Mouse (Mus musculus): ENCODE results near the gene AC134908.4. TPM values are rescaled to one million over a fixed set of nuclear protein-coding genes. Genes with fewer than 3 reads are reported as not detected.
"Not testable (repeated sequence)": the region's sequence is repeated elsewhere in the genome, so short reads cannot be mapped to it uniquely, and the experiment has no call there.

AC134908.4 gene
- total RNA-seq, 2 experiments from 2014 or later, result not detected

DNA sequence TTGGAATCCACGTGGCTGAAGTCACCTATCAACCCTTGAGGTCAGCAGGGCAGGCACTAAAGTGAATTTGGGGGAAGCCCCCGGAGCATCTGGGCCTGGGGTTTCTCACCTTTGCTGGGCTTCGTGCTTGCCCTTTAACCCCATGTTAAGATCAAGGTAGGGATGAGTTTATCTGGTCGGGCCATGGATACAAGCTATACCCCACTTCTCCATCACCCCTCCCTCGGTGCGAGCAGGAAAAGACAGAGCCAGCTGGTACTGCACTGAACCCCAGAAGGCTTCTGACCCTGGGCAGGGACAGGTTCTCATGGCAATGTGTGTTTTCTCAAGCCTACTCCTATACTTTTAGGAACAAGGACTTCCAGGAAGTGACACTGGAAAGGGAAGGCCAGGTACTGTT lies 14.1 kb downstream of the AC134908.4 start:
- ATAC-seq (replicated peaks; ENCODE audit: poor library complexity, severe bottlenecking), result no peak

DNA sequence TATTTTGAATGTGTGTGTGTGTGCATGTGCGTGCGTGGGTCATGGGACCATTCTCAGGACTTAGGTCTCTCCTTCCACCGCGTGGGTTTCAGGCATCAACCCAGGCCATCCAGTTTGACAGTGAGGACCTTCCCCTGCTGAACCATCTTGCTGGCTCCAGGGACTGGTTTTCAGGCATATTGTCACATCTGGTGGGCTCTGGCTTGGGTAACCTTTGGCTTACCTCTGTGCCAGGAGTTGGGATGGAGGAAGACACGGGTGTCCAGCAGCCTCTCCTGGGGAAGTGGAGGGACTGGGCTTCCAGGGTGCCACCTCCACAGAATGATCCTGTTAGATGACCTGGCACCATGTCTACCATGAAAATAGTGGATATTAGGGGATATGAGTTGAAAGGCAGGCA lies 17.5 kb downstream of the AC134908.4 start:
- no peak for ATAC-seq (replicated peaks; ENCODE audit: poor library complexity, severe bottlenecking)

DNA sequence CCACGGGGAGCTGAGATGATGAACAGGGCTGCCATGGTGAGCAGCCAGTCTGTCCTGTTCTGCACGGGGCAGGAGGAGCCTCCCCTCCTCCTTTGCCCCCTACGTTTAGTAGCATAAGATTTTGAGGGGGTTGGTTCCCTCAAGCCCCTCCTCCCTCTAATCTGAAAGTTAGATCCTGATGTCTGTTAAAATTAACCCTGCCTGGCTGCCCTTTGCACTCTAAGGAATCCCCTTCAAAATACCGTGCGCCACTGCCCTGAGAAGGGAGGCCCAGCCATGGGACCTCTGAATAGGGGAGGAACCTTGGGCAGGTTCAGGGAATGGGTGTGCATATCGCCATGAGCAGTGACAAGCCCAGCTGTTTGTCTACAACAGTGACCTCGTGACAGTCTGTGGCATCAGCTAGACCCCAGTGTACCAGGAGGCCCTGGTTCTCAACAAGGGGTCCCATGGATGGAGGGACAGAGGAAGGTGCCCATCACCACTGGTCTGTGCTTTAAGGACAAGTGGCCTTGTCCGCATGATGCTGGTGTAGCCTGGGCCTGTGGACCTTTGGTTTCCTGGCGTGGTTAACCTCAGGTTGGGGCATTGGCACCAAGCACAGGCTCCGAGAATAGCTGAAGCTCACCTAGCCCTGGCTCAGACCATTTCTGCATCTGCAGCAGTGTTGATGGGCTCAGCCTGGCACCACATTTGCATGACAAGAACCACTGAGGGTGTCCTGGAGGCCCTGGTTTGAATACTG lies 20.0 kb downstream of the AC134908.4 start:
- ATAC-seq (replicated peaks; ENCODE audit: poor library complexity, severe bottlenecking), result no peak

DNA sequence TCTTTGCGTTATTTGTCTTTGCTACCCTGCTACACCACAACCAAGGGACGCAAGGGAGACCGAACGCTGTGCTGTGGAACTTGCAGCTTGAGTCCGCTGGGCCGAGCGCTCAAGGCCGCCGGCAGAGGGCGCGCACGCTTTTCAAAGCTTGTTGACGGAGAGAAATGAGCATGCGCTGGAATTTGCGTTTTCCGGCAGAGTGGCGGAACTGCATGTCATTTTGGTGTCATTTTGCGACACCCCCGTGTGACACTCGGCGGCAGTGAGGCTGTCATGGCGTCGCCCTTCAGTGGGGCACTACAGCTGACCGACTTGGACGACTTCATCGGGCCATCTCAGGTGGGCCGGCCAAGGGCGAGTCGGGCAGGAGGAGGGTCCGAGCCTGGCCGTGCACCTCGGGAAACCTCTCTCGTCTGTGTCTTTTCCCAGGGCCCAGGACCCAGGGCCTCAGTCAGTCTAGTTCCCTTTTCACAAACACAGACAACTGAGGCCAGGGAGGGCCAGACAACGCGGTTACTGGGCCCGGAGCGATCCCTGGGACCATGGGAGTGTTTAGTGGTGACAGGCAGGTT lies 21.8 kb downstream of the AC134908.4 start, which contains the start of gene Narfl:
Narfl (plus strand) TSS at position 228 of the 572 bp plus-strand sequence.
- ATAC-seq (replicated peaks; ENCODE audit: poor library complexity, severe bottlenecking), result peak; percentile 97

DNA sequence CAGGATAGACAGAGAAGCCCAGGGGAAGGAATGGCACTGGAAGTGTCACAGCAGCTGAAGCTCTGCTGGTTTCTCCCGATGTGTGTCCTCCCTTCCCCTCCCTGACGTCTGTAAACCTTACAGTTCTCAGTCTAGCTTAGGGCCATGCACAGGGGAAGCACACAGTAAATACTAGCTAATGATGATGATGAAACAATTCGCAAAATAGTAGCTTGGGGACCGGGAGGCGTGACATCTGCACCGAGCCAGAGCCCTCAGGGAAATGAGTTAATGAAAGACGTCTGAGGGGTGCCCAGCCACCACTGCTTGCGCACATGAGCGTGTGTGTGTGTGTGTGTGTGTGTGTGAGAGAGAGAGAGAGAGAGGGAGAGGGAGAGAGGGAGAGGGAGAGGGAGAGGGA lies 26.1 kb downstream of the AC134908.4 start:
- no peak for ATAC-seq (replicated peaks; ENCODE audit: poor library complexity, severe bottlenecking)

DNA sequence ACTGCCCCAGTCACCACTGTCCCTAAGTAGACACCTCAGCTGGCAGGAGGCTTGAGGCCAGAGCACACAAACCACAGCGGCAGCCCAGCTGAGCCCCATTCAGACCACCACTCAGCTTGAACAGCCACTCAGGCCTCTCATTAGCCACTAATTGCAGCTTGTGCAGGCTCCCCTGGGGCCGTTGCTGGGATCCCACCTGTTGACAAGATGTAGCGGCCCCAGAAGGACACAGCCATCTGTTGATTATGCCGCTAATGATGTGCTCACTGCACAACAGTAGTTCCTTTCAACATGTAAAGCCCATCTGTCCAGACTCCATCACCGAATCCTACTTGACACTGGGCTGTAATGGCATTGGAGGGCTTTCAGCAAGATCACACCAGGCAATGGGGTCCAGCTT lies 29.6 kb downstream of the AC134908.4 start:
- no peak for ATAC-seq (replicated peaks; ENCODE audit: poor library complexity, severe bottlenecking)

DNA sequence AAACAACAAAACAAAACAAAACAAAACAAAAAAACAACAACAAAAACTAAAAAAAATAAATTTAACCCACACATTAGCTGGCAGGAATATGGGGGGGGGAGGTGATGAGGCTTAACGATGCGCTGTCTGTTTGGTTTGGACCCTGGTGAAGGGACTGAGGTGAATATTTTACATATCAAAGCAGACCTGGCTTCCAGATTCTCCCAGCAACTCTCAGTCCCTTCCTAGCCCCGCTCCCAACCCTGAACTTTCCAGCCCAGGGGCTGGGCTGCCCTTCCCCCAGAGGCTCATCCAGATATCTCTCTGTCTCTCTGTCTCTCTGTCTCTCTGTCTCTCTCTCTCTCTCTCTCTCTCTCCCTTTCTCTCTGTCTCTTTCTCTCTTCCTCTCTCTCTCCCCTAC lies 32.9 kb downstream of the AC134908.4 start:
- ATAC-seq (replicated peaks; ENCODE audit: poor library complexity, severe bottlenecking), result no peak

DNA sequence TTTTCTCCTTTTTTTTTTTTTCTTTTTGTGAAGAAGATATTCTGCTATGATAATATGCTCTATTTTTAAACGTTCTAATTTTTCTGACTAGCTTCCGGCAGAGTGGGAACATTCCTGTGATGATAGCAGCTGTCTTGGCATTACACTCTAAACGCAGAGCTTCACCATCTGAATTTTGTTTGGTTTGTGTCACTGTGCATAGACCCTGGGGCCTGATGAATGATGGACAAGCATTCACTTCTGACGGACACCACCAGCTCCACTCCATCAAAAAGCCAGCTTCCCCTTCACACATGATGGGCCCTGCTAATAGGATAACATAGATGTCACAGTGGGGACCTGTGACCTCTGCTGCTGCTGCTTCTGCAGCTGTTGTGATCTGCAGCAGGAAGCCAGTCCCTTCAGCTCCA lies 33.9 kb downstream of the AC134908.4 start:
- no peak for ATAC-seq (replicated peaks; ENCODE audit: poor library complexity, severe bottlenecking)

DNA sequence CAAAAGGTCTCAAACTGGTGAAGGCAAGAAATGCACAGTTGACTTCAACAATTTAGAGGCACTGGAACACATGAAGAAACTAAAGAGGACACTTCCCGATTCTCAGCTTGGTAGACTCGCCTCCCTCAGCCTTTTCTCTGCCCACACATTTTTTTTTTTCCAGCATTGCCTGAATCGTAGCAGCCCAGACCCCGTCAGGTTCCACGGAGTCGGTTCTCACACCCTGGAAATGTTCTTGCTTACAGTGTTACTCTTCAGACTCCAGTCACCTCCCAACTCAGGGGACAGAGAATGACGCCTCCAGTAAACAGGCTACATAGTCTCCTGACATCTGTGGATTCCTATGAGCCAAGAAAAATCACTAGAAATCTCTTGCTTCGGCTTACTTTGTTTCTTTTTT lies 35.3 kb downstream of the AC134908.4 start:
- no peak for ATAC-seq (replicated peaks; ENCODE audit: poor library complexity, severe bottlenecking)

DNA sequence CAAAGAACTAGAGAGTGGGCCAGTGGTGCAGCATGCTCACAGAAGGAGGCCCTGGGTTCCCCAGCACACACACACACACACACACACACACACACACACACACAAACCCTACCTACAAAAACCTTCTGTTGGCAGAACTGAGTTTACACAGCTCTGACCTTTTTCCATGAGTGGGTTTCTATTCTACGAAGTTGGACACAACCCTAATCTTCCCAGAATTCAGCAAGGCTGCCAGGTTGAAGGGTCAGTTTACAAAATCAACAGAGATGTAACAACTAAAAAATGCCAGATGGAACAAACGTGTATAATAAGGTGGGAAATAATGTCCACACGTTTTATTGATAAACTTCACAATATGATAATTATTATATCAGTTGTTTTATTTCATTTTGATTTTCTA lies 37.8 kb downstream of the AC134908.4 start:
- no peak for ATAC-seq (replicated peaks; ENCODE audit: poor library complexity, severe bottlenecking)

DNA sequence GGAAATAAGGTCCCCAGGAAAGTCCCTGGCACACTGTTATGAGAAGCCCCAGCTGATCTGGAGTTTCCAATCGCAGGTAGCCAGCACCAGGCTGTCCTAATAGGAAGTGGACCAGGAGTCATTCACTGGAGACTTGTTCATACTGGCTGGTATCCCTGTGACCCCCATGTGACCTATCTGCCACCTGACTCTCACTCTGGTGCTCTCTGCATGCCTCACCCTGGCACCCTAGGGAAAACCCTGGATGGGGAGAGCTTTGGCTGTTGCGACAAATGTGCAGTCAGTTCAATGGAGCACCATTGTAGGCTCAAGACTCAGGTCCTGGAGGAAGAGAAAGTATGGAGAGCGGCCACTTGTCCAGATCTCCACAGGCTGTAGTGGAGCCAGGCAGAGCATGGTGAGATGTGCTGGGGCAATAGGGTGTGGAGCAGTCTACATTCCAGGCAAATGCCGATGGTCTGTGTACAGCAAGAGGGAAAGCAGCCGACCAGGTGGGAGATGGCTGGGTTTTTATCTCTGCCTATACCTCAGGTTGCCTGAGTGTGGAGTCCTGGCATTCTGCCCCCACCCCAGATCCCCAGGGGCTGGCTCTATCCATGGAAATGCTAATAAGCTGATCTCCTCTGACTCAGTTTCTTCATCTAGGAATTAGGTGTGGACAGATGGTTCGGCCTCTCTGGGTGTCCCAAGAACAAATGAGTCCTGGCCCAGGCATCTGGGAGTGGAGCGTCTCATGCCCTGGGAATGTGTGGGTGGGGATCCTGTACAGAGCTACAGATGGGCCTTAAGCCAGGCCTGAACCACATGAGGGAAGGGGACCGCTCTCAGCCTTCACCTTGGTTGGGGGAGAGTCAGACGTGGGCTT lies 38.8 kb downstream of the AC134908.4 start:
- no peak for ATAC-seq (replicated peaks; ENCODE audit: poor library complexity, severe bottlenecking)

DNA sequence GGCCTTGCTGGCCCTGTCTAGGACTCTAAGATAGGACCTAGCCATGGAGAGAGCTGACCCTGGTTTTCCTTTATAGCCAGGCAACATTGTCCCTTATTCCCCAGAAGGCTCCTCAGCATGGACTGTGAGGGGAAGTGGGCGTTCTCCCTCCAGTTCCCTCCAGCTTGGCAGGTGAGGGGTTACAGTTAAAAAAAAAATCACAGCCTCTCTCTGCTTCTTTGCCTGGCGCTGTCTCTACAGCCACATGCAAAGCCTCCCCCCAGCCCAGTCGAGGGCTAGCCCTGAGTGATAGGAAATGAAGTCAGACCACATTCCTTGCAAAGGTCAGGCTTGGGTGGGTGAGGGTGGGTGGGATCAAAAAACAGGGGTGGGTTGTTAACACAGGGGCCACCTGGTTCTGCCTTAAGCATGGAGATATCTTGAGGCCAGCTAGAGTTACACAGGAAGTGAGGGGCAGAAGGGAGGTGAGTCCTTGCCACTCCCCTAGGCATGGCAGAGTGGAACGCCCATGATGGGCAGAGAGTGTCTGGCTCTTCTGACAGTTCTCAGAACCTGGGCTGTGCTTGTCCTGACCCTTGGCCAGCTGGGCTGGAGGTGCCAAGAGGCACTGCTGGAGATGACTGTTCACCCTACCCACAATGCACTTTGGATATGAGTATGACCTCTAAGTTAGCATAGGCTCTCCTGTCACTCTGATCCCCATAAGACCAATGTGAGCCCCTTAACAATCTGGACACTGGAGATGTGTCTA lies 39.7 kb downstream of the AC134908.4 start:
- no peak for ATAC-seq (replicated peaks; ENCODE audit: poor library complexity, severe bottlenecking)

DNA sequence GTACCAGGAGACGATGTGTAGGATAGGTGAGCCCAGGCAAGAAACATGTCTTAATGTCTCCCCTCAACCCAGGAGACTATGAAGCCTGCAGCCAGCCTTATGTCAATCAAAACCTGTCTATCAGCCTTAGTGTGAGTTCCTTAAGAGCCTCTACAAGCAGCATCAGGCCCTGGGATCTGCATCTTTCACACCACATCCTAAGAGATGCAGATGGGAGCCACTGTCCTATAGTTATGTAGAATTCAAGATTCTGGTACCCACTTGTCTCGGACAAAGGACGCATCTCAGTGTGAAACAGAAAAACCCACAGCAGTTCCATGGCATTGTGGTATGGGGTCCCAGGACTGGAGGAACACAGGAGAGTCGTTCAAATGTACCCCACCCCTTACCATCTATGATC lies 40.4 kb downstream of the AC134908.4 start:
- ATAC-seq (replicated peaks; ENCODE audit: poor library complexity, severe bottlenecking), result no peak

DNA sequence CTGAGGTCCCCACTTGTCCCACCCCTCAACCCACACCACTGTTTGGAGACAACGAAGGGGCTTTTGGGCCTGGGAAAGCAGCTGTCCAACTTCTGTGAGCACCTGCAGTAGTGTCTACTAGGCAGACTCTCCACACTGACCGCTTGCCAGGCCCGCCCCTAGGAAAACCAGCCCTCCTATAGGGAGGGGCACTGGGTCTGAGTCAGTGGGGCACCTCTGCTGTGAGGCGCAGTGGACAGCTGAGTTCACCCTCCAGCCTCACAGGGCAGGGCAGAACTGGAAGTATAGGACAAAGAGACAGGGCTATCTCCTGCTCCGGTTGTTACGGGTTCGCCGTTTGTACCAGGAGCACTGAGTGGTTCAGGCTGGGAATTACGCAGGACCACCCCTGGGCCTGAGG lies 41.2 kb downstream of the AC134908.4 start, which contains the start of gene Msln:
Msln (minus strand) TSS at position 138 of the 400 bp plus-strand sequence.
- ATAC-seq (replicated peaks; ENCODE audit: poor library complexity, severe bottlenecking), result no peak

DNA sequence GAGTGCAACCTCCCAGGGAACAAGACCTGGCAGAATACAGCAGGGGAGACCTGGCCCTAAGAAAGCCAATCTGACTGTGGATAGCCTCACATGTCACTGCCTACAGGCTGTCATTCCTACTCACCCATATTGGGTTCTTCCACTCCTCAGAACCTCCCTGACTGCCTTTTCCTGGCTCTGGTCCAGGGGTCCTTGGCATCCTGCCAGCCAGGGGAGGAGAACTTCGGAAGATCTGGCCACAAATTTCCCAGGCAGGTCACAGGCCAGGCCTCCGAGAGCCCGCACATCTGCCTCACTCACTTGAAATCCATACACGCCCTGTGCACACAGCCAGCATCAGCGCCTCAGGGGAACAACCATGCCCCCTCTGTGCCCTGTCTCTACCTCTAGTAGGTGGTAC lies 44.0 kb downstream of the AC134908.4 start:
- no peak for ATAC-seq (replicated peaks; ENCODE audit: poor library complexity, severe bottlenecking)

DNA sequence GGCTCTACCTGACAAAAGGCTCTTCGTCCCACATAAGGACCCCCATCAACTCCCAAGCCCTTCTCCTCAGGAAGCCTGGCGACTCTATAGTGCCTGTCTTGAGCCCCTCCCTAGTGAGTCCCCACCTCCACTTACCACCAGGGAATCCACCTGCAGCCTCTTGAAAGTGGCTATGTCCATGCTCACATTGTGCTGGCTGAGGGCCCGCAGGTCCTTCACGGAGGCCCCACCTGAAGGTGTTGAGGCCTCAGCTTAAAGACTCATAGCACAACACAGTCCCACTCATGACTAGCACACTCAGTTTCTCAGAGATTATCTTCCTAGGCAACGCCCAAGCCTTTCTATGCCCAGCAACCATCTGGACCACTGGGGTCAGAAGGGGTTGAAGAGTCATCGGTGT lies 46.1 kb downstream of the AC134908.4 start:
- ATAC-seq (replicated peaks; ENCODE audit: poor library complexity, severe bottlenecking), result no peak

DNA sequence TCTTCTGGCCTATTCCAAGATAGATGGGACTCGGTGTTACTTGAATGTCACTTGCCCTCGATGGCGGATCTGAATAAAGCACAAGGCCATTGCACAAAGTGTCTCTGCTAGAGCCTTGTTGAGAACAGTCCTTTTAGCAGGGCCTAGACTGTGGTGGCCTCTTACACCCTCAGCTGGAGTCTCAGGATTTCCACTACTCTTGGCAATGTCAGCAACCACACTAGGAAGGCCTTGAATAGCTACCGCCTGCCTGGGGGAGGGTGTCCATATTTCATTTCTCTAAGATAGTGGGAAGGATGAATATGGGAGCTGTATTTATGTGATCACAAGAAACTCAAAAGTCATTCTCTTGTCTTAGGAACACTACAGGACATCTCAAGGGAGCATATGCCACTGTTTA lies 47.2 kb downstream of the AC134908.4 start:
- no peak for ATAC-seq (replicated peaks; ENCODE audit: poor library complexity, severe bottlenecking)

DNA sequence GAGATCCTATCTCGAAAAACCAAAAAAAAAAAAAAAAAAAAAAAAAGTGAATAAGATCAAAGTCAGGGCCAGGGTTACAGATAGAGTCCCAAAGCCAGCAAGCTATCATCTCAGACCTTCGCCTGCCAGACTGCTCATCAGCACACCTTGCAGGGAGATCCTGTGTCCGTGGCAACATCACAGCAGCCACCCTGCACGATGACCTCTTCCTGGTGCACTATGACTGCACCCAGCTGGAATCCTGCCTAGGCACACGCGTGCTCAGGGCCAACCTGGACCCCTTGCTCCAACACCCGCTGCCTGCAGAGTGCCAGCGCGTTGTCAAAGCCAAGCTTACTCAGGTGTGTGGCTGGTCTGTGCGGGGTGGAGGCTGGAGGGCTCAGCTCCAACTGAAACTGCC lies 51.1 kb downstream of the AC134908.4 start:
- no peak for ATAC-seq (replicated peaks; ENCODE audit: poor library complexity, severe bottlenecking)

DNA sequence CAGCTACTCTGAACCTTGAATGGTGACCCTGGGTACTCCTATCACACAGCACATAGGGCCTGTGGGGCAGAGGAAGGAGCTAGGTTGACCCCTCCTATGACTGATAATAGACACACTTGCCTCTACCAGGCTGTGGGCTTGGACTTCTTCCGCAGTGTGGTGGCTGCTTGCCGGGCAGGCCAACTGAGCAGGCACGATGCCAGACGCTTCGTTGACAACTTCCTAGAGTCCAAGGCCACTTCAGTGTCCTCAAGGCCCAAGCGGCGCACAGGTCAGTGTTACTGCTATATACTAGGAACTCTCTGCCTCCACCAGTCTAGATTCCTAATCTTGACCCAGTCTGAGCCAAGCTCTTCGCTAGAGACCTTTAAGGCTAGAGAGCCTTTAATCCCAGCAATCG lies 51.6 kb downstream of the AC134908.4 start:
- ATAC-seq (replicated peaks; ENCODE audit: poor library complexity, severe bottlenecking), result no peak

DNA sequence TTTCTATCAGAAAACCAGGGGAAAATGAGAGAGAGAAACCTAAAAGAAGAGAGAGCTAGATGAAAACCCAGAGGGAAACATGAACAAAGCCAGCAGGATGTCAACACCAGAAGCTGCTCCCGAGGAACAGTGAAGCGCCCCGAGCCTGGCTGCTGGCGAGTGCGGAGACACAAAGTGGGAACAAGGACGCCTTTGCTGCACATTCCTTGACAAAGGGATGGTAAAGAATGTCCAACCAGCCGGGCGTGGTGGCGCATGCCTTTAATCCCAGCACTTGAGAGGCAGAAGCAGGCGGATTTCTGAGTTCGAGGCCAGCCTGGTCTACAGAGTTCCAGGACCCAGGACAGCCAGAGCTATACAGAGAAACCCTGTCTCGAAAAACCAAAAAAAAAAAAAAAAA lies 54.0 kb downstream of the AC134908.4 start:
- not testable (repeated sequence) for ATAC-seq (replicated peaks; ENCODE audit: poor library complexity, severe bottlenecking)
